Mouse (Mus musculus): ENCODE measurements at regions not wholly inside any gene's neighbourhood (a gene's known extent, or its start where the extent isn't known, plus 50 kb on each side); places are given as distances from the start of the nearest gene placed in this dataset.

DNA sequence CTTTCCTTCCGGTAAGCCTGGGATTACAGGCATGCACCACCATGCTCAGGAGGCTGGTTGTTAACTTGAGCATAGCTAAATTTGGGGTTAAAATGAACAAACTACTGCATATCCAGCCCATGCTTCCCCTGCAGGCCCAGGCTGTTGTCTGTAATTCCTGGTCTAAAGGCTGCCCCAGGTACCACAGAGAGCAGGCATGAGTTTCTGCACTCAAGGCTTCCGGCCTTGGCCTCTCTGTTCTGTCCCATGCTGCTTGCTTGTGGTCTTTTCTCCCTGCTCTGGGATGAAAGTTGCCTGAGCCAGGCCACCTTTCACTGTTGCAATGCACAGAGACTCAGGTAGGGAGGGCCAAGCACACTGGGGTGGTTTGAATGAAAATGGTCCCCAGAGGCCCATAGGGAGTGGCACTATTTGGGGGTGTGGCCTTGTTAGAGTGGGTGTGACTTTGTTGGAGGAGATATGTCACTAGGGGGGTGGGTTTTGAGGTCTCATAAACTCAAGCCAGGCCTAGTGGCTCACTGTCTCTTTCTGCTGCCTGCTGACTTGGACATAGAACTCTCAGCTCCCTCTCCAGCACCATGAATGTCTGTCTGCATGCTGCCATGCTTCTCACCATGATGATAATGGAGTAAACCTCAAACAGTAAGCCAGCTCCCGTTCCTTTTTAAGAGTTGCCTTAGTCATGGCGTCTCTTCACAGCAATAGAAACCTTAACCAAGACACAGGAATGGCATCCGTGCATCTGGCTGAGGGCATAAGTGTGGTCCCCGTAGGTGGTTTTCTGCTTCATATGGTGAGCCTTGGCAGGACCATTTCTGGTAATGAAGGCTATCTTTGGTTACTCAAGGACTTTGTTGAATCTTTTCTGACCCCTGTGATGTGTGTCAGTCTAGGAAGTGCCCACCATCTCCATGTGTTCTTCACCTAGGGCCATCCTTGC is 86.7 kb upstream of the Zfp366 start:
- no peak for DNase-seq (ENCODE audit: low read depth)

DNA sequence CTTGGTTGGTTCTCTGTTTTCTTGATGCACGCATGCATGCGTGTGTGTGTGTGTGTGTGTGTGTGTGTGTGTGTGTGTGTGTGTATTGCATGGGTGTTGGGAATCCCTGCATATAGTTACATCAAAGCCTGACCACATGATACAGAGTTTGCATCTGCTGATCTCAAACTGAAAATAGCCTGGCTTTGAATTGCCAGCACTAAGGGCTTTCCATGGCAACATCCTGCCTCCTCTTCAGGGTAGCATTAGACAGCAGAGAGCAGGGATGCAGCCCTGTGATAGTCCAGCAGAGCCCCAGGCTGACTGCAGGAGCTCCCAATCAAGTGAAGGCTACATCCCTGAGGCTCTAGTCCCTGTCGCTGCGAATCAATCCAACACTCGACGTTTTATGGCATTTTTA is 87.8 kb upstream of the Zfp366 start:
- DNase-seq (ENCODE audit: low read depth): no peak

DNA sequence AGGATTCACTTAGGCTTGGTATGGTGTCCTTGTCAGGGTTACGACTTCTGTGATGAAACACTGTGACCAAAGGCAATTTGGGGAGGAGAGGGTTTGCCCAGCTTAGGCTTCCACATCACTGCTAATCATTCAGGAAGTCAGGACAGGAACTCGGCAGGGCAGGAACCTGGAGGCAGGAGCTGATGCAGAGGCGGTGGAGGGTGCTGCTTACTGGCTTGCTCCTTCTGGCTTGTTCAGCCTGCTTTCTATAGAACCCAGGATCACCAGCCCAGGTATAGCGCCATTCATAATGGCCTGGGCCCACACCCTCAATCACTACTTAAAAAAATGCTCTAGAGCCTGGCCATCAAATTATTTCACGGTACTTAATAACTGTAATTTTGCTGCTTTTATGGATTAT is 89.6 kb upstream of the Zfp366 start:
- no peak for DNase-seq (ENCODE audit: low read depth)

DNA sequence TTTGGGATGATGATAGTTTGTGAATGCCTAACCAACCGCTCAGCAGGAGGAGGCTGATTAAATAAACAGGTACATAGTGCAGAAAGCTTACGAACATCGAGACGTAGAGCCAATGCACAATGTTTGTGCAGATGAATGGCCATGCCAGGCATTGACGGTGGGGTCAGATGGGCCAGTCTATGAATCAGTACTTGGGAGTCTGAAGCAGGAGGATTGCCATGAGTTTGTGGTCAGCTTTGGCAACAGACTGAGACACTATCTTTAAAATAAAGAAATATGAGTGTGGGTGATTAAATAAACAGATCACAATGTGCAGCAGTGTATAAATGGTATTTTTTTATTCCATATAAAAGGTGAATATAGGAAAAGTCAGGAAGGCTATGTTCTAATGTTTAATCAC is 90.4 kb upstream of the Zfp366 start:
- no peak for DNase-seq (ENCODE audit: low read depth)

DNA sequence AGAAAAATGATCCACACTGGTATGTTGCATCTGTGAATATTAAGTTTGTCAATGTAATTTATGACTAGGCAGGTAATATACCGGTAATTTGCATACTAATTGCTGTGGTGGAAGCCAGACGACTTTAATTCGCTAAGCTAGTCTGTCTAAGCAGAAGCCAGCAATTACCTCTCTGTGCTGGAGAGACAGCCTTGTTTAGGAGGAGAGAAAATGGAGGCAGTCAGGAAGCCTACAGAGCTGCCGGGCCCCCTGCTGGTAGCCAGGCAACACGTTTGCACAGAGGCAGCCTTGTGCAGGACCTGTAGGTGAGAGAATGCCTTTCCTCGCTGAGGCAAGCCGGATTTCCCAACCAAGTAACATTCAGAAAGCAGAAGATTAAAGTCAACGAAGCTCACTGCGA is 91.4 kb upstream of the Zfp366 start:
- peak; percentile 71 for DNase-seq (ENCODE audit: low read depth)

DNA sequence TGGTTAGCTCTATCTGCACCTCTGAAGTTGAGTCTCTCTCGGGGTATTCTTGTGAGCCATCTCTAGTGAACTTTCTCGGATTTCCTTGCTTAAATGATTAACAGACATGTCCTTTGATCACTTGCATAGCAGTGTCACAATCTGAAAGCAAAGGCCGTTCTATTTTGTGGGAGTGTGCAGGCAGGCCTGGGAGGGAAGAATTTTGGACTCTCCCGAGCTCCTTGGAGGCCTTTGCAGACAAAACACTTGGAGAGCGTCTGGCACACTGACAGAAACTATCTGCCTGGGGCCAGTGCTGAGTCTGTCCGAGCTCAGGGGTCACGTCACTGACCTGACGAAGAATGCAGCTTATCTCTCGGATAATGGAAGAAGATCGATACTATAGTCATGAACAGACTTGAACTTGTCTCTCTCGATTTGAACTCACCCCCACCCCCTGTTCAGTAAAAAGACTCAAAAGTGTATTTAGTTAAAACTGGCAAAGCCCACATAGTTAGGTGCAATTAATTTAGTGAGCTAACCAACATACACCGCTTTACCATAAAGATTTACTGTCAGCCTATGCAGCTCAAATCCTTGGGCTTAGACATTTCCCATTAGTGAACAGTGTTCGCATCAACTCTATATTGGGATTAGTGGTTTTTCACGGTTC is 92.2 kb upstream of the Zfp366 start:
- no peak for DNase-seq (ENCODE audit: low read depth)

DNA sequence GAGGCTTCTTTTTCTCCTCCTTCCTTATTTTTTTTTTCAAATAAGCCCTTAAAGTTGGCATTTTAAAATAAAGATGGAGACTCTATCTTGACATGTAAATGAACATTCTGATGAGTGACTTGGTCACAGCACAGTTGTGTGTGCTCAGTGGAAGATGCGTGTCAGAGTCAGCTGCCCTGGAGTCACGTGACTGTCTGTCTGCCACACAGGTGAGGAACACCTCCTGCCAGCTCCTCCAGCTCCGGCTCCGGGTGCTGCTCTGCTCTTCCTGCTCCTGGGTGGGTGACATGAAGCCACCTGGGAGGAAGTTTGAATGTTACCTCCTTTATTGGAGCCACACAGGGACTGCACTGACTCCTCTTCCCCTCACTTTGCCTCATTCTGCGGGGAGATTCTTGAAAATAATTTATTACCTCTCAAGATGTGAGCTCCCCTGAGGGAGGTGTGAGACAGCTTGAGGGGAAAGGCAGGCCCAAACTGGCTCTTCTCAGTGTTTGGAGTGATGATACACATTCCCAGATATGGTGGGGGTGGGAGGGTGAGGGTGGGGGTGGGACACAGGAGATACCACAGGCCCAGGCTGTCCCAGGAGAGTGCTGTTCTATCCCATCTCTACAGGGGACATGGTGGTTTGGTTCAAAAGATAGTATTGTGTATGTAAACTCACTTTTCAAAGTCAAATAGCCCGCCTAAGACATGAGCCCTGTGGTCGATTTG is 92.9 kb upstream of the Zfp366 start:
- DNase-seq (ENCODE audit: low read depth): no peak

DNA sequence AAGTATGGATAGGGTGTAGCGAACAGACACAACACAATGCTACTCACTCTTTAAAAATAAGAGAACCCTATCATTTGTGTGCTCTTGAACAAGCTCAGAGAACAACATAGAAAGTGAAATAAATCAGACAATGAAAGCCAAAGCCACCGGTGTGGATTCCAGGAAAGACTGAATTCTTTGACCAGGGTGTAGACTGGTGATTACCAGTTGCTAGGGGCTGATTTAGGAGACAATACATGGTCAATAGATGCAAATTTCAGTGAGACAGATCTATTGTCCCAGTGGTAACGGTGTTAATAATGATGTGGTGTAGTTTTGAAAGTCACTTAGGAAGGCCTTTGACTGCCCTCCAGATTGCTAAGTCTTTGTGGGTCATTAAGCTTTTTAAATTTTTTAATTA is 94.3 kb upstream of the Zfp366 start:
- no peak for DNase-seq (ENCODE audit: low read depth)

DNA sequence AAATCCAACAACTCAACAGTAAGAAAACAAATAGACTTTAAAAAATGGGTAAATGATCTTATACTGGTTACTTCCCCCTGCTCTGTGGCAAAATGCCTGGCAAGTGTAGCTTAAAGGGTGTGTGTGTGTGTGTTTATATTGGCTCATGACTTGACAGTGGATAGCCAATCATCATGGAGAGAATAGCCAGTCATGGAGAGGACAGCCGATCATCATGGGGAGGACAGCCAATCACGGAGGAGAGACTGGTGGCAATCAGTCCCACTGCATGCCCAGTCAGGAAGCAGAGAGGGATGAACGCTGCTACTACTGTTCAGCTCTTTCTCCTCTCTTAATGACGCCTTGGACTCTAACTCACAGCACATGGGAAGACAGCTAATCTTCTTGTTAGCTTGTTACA is 96.3 kb upstream of the Zfp366 start:
- DNase-seq (ENCODE audit: low read depth): no peak

DNA sequence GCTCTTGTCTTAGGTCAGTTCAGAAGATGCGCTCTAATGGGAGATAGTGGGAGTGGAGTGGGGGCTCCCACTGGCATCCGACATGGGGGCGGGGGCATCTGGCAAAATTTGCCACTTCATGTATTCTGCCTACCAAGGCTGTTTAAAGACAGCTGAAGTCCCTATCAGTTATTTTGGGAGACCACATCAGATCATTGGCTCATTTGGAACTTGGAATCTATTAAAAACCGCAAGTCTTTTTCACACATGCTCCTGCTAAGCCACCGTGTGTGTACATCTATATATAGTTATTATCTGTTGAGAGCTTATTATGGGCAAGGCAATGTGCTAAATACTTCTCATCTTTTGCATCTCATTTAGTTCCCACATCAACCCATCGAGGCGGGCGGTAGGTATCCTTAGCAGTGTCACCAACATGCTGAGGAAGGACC is 95.0 kb upstream of the 1700024P04Rik start:
- DNase-seq (ENCODE audit: low read depth): no peak

DNA sequence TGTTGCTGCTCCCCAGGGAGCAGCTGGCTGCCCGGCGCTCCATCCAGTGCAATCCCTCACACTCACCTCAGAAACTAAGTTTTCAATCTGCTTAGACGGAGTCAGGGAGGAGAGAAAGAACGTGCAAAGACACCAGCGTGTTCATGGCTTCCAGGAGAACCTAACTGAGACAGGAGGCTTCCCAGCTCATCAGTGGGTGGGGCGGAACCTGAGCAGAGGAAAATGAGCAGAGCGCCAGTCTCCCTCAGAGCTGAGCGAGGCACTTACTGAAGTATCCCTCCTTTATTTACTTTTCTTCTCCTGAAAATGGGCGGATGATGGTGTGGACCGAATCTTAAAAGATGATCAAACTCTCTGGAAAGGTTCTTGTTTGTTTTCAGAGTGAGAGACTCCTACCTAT is 94.3 kb upstream of the 1700024P04Rik start:
- no peak for DNase-seq (ENCODE audit: low read depth)

DNA sequence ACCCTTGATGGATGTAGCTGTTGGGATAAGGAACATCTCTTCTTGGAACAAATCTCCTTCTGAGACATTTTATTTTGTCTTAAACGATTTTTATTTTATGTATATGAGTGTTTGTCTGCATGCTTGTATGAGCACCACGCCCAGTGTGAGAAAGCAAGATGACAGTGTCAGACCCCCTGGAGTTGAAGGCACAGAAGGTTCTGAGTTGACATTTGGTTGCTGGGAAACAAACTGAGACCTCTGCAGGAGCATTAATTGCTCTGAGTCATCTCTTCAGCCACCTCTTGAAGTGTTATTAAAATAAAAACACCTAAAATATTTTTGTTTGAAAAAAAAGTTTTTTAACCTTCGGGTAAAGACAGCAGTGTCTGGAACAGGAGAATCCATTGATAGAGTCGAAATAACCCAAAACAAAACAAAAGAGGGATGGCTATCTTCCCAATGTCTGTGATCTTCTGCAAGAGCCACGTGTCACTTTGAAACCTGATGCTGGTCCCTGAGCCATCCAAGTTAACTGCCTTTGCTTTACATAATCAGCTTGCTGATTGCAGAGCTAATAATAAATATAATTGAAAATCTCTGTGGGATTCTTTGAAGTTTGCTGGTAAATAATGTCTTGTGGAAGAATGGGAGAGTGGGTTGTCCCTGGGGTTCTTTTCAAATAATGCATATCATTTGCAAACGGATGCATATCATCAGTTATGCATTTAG is 92.8 kb upstream of the 1700024P04Rik start:
- no peak for DNase-seq (ENCODE audit: low read depth)

DNA sequence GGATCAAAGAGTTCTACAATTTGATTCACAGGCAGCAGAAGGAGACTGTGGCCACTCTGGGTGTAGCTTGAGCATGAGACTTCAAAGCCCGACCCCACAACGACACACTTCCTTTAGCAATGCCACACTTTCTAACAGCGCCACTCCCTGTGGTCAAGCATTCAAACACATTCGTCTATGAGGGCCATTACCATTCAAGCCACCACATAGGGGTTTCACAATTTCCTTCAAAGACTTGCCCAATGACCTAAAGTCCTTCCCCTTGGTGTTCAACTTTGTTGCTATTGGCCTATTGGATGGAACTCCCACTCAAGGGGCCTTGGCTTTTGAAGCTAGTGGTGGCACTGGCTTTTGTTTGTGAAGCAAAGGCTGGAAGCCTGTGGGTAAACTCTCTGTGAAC is 91.1 kb upstream of the 1700024P04Rik start:
- DNase-seq (ENCODE audit: low read depth): no peak

DNA sequence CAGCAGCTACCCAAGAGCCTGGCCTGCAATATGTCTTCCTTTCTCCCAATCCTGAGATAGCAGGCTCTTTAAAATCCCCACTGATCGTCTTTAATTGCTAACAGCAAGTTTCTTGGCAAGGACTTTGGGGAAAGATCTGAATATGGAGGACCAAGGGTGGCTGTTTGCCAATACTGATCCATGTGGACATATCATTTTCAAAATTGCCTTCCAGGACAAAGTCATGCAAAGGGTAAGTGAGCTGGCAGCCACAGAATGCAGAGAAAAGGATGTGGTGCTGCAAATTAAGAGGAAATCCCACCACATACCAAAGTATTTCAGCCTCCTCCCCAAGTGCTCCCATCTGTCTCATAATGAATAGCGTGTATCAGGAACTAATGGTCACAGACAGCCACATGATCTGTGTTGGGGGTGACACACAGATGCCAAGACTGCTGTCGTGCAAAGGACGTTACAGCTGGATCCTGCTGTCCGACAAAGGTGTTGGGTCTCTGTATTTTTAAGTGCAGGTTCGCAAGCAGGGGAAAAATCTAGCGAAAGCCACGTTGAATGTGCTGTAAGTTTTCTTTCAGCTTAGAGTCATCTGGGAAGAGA is 87.6 kb upstream of the 1700024P04Rik start:
- DNase-seq (ENCODE audit: low read depth): no peak

DNA sequence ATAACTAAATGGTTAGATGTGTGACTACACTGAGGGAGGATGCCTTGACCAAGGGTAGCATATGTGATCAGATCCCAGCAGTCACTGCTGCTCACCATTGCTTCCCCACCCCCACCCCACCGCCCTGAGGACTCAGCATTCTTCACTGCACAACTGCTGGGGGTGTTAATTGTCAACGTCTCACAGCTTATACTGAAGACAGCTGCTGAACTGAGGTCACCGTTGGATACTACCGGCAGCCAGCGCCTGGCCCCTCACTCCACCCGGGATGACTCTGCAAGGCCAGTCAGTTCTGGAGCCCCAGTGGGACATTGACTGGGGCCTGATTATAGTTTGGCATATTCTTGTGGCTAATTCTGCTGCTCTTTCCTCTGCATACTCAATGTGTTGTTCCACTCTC is 87.0 kb upstream of the 1700024P04Rik start:
- DNase-seq (ENCODE audit: low read depth): no peak

DNA sequence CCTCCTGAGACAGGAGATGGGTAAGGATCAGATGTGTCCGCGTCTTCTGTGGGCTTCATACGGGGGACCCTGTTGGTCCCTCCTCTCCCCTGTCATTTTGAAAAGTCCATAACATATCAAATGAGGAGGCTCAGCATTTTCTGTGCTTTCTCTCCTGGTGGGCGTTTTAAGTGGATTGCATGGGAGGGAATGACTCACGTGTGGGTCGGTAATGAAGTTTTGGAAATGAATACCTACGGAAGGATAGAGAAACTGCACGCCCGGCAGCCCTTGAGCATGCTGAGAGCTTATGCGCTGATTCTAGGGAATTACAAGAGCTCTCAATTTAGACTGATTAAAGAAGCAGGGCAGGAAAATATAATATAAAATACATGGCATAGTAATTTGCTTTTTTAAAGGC is 85.4 kb upstream of the 1700024P04Rik start:
- DNase-seq (ENCODE audit: low read depth): no peak

DNA sequence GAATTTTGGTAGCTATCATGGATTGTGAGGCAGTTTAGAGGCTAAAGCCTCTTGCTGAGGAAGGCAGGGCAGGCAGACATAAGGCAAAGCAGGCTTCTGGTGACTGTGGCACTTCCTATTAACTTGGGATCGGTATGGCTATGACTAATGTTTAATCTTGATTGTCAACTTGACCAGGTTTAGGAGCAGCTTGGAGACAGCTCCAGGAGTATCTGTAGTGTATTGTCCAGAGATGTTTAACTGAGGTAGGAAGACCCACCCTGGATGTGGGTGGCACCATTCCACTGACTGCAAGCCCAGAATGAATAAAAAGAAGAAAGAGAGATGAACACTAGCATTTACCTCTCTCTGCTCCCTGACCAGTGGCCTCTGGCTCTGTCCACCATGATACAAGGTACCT is 83.1 kb upstream of the 1700024P04Rik start:
- no peak for DNase-seq (ENCODE audit: low read depth)

DNA sequence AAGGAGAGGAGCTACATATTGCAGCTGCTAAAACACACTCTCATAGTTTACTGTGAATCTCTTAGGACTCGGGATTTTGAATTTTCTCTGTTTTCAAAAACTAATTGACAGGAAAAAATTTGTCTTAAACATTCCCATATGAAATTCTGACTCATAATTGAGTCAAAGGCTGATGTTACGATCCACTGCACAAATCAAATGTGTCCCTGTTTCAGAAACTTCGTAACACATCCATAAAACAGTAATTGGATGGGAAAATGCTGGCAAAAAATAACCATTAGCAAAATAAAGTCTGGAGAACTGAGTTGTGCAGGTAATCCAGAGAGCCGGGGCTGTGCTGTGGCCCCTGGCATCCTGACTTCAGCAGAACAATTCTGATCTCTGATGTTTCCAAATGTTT is 79.1 kb upstream of the 1700024P04Rik start:
- no peak for DNase-seq (ENCODE audit: low read depth)

DNA sequence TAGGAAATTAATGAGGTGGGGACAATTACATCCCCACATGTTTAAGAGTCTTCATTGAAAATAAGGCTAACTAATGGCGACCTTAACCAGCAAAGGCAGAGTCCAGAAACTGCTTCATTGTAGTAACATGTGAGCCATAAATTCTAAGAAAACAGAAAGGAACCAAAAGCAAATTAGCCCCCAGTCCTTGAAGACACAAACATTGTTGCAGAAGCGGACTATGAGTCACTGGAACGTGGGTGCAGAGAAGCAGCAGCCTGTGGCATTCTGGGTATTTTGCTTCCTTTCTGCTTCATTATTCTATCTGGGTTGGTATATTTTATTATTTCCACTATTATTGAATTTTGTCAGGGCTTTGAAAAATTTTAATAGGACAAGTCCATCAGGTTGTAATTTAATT is 78.6 kb upstream of the 1700024P04Rik start:
- no peak for DNase-seq (ENCODE audit: low read depth)

DNA sequence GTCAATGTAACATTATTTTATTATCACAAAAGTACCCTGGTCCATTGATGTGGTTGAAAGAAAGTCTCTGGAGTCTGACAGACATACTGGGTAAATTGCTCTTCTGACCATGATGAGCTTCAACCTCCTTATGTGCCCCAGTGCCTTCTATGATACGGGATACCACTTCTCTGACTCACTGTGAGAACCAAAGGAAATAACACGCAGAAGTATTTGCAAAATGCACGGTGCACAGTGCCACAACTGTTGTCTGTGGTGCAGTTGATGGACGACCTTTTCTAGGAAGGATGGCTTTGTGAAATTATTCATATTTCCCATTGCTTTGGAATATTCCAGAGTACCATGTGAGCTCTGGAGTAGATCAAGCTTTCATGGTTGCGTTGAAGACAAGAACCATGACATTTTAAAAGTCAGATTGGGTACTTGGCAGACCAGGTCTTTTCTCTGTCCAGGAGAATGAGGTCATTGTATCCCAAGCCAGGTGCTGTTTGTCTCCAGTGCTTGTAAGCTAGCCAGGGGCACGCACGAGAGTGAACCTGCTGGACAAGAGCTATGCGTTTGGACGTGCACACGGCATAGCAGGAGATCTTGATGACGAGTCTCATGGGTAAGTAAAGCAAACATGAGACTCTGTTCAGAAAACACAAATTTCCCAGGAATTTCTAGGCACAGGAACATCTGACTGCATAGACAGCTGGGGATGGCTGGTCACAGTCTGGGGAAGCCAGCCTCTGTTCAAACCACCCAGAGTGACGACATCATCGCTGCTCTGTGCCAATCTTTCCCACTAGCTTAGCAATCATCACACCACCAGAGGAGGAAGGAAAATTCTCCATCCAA is 74.0 kb upstream of the 1700024P04Rik start:
- DNase-seq (ENCODE audit: low read depth): no peak

DNA sequence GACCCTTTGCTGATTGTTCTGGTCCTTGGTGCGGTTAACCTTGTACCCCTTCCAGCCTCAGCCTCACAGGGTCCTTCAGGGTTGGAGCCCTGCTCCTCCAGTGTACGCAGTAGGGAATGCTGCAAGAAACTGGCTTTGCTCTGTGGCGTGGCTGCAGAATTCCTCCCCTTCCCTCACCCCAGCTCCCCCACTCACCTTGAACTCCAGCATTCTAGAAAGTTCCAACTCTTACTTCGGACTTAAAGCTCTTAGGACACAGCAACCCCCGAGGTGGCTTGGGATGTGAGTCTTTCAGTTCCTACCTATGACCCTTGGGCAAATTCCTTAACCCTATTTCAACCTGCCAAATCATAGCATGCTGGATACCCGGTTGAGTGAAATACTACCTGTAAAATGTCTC is 73.3 kb upstream of the 1700024P04Rik start:
- no peak for DNase-seq (ENCODE audit: low read depth)

All from naive thymus-derived CD4-positive, alpha-beta T cell, adult 2 months (primary cell).